Mouse (Mus musculus): ENCODE results near the gene Kif2c. TPM values are rescaled to one million over a fixed set of nuclear protein-coding genes. Genes with fewer than 3 reads are reported as not detected.
A peak's percentile ranks its signal among the peaks of the same experiment; 100 is the strongest.

Kif2c gene
- polyA plus RNA-seq, 1 experiment from 2014 or later: 35.5 TPM

DNA sequence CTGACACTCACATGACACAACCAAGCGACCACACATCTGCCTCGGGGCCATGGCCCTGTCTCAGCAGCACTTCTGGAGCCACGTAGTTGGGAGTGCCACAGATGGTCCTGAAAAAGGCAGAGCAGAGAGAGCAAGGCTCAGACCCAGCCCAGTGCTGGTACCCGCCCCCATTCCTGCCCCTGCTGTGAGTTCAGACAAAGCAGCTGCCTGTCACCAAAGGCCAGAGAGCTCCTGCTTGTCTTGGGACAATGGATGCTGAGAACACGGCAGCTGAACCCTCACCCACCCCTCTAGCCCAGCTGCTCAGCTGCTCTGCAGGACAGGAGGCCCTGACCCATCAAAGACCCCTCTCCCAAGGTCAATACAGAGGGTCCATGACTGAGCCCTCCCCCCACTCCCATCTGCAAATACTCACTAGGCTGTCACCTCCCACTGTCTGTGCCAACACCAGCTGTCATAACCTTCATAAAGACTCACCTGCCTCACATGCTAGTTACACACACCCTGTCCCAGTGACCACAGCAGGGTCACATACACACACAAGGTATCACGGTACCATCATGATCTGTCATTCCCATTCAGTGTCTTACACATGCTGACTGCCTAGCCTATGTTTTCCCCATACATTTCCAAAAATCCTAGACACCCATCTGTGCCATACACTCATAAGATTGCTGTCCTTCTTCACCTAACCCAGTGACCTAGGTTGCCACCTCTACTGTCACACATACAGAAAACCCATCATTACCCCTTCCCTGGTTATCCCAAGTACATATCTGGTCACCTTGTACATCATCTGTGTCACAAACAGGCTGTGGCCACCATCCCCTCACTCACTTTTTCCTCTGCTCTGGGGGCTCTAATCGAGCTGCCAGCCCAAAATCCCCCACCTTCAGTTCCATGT is 50.3 kb downstream of the Kif2c start:
- peak overlapping the region; percentile 74 for H3K9ac ChIP-seq (replicated peaks)
- H3K27me3 ChIP-seq: 0 out of 2 replicates have a peak, but pooled peaks cover 8% of the 10 kb centered on the region
- peak overlapping the region; percentile 66 for H3K4me2 ChIP-seq (replicated peaks)
- no peaks in the 10 kb centered on the region for H3K36me3 ChIP-seq
- WGBS: 4% methylated on average over 7 of the region's 7 CpGs
- ATAC-seq (replicated peaks): peak; percentile 12; the same call in 1 of the 2 replicates
- peak overlapping the region; percentile 77 for H3K4me3 ChIP-seq
- H3K4me1 ChIP-seq: peaks cover 29% of the 10 kb centered on the region
- no peaks in the 10 kb centered on the region for H3K9me3 ChIP-seq
- H3K27ac ChIP-seq (replicated peaks): no peak overlapping the region

DNA sequence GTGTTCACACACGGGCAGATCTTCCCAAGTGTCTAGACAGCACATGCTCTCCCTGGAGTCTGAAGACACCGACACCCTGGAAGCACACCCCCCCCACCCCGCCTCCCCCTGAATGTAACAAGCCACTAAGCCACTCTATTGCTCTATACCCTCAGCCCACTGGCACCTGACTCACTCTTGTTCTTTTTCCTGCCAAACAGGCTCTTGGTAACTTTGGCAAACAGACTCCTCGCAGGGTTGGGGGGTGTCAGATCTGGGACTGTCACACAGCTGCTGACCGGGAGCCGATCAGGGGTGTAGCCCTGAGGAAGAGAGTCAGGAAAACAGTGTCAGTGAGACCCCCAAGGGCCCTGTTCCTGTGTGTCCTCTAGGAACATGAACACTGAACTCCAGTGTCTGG is 51.2 kb downstream of the Kif2c start:
- Histone ChIP-seq H3K4me3 (no peak overlapping the region), H3K36me3 (no peaks in the 10 kb centered on the region), H3K27me3 (0 out of 2 replicates have a peak, but pooled peaks cover 8% of the 10 kb centered on the region), H3K4me1 (peaks cover 29% of the 10 kb centered on the region), H3K27ac (replicated peaks) (no peak overlapping the region), H3K9ac (replicated peaks) (no peak overlapping the region; the same call in 1 of the 2 replicates), H3K4me2 (replicated peaks) (no peak overlapping the region), H3K9me3 (no peaks in the 10 kb centered on the region)
- 47% methylated on average over 6 of the region's 6 CpGs for WGBS
- no peak for ATAC-seq (replicated peaks)

DNA sequence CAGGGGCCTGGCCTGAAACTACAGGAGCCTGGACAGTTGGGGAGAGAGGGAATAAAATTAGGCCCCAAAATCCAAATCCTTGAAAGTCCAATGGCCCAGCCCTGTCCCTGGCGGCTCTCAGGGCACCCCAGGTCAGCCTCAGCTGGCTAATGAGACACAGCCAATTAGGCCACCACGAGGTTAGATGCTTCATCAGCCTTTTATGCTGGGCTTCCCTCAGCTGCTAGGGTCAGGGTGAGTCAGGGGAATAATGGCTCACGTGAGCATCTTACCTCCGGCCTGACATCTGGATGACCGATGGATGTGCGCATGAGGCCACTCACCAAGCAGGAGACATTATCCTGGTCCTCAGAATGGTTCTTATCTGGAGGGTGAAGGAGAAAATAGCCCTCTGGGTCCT is 51.6 kb downstream of the Kif2c start:
- 0 out of 2 replicates have a peak, but pooled peaks cover 8% of the 10 kb centered on the region for H3K27me3 ChIP-seq
- no peak overlapping the region for H3K27ac ChIP-seq (replicated peaks)
- H3K4me3 ChIP-seq: no peak overlapping the region
- no peak overlapping the region for H3K9ac ChIP-seq (replicated peaks)
- no peaks in the 10 kb centered on the region for H3K9me3 ChIP-seq
- H3K36me3 ChIP-seq: no peaks in the 10 kb centered on the region
- peaks cover 33% of the 10 kb centered on the region for H3K4me1 ChIP-seq
- ATAC-seq (replicated peaks): no peak
- no peak overlapping the region for H3K4me2 ChIP-seq (replicated peaks)
- WGBS: 36% methylated on average over 6 of the region's 6 CpGs

DNA sequence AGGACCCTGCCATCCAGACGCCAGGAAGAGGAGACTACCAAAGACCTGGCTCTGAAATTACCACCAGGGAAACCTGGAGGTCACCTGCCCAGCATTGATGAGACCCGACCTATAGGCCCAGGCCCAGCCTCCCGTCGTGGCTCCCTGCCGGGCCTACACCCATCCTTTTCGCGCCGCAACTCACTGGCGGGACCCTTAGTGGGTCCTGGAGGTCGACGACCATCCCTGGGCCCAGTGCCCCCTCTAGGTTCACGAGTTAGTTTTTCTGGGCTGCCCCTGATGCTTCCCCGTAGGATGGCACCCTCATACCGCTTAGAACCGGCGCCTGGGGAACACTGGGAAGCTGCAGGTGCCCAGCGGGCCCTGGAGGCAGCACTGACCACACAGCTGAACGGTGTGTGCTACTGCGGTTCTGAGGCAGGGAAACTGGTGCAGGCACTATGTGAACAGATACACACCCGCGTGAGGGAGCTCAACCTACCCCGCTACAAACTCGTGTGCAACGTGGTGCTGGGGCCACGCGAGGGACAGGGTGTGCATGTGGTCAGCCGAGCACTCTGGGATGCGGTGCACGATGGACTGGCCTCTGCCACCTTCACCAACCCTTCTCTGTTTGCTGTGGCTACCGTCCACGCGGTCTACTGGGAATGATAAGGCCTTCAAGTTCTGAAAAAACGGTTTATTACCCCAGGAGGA is 54.3 kb downstream of the Kif2c start:
- no peak overlapping the region for H3K27ac ChIP-seq (replicated peaks)
- H3K9ac ChIP-seq (replicated peaks): no peak overlapping the region
- H3K36me3 ChIP-seq: no peaks in the 10 kb centered on the region
- H3K9me3 ChIP-seq: no peaks in the 10 kb centered on the region
- H3K4me3 ChIP-seq: no peak overlapping the region
- peaks cover 39% of the 10 kb centered on the region for H3K4me1 ChIP-seq
- H3K27me3 ChIP-seq: 0 out of 2 replicates have a peak, but pooled peaks cover 8% of the 10 kb centered on the region
- ATAC-seq (replicated peaks): no peak
- no peak overlapping the region for H3K4me2 ChIP-seq (replicated peaks)
- WGBS: 90% methylated on average over 33 of the region's 33 CpGs

- Histone ChIP-seq H3K27ac (replicated peaks) (peak within 1 kb of the TSS; percentile 78), H3K9ac (replicated peaks) (peak within 1 kb of the TSS; percentile 14; the same call in 1 of the 2 replicates), H3K27me3 (no peaks in the 10 kb centered on the region), H3K9me3 (no peaks in the 10 kb centered on the region), H3K36me3 (no peaks in the 10 kb centered on the region), H3K4me2 (replicated peaks) (no peak within 1 kb of the TSS), H3K4me1 (peaks cover 27% of the 10 kb centered on the region), H3K4me3 (no peak within 1 kb of the TSS)
- no peak for ATAC-seq (replicated peaks)
- 89% methylated on average over 9 of the region's 9 CpGs for WGBS
Measured at GRCm38 (mm10) chr4:117126675-117127290, 55.7 kb downstream of the Kif2c start, which contains the start of gene Tctex1d4. Gene Tctex1d4 (plus strand): TSS chr4:117126794.

DNA sequence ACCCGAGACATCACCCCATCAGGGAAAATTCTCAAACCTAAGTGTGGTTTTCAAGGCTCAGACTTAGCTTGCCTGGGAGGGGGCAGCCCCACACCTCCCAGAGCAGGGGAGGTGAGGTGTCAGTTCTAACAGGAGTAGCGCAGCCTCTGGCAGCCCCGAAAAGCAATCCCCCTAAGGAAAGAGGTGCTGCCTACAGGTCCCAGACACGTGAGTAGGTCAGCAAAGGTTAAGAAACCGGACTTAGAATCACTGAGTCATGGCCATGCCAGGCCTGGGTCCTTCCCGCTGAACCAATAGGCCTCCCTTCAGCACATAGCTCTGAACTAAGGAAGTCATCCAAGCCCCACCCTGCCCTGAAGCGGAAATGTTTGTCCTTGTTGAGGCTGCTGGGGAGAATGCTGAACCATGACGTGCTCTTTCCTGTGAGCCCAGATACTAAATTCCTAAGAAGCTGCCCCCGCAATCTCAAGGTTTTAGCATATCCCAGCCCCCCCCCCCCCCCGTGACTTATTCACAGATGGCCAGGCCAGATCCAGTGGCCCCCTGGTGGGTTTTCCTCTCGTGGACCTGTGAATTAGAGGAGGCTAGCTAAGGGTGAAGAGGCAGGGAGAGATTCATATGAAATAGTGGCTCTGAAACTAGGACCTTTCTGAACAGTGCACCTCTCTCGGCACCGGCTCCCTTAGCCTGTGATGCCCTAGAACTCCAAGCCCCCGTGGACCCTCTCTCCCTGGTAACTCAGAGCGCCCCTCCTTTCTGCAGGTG is 56.3 kb downstream of the Kif2c start:
- peak; percentile 30; the same call in 1 of the 2 replicates for ATAC-seq (replicated peaks)
- no peaks in the 10 kb centered on the region for H3K9me3 ChIP-seq
- no peaks in the 10 kb centered on the region for H3K36me3 ChIP-seq
- peak overlapping the region; percentile 78 for H3K27ac ChIP-seq (replicated peaks)
- H3K4me3 ChIP-seq: no peak overlapping the region
- no peaks in the 10 kb centered on the region for H3K27me3 ChIP-seq
- WGBS: 53% methylated on average over 15 of the region's 15 CpGs
- H3K4me1 ChIP-seq: peaks cover 25% of the 10 kb centered on the region
- 0 out of 2 replicates have a peak overlapping the region, but pooled peaks have one; percentile 5 for H3K9ac ChIP-seq (replicated peaks)
- H3K4me2 ChIP-seq (replicated peaks): no peak overlapping the region

DNA sequence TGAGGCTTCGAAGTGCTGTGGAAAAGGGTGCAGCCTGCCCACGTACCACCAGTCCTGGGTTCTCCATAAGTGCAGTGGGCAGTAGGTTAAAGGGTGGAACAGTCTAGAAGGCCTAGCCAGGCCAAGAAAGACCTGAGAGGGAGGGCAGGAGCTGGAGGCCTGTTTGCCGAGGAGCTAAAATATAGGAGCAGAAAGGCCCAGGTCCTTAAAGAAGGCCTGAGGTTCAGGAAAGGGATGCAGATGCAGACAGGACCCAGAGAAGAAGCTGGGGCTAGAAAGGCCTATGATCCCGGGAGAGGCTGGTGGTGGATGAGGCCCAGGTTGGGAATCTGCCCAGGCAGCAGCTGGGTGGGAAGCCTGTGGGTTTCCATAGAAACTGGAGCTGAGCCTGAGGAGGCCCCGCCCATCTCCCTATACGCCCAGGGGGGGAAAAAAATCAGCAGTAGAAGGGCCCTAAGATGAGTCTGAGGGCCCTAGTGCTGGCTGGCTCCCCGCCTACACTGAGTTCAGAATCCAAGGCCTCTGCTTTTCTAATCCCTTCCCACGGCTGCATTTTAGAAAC is 57.0 kb downstream of the Kif2c start, which contains the start of gene Btbd19:
Btbd19 (minus strand) TSS at position 378 of the 562 bp plus-strand sequence.
- peak within 1 kb of the TSS; percentile 14; the same call in 1 of the 2 replicates for H3K9ac ChIP-seq (replicated peaks)
- H3K36me3 ChIP-seq: no peaks in the 10 kb centered on the region
- peak; percentile 26 for ATAC-seq (replicated peaks)
- H3K4me3 ChIP-seq: no peak within 1 kb of the TSS
- peak within 1 kb of the TSS; percentile 78 for H3K27ac ChIP-seq (replicated peaks)
- H3K27me3 ChIP-seq: no peaks in the 10 kb centered on the region
- no peak within 1 kb of the TSS for H3K4me2 ChIP-seq (replicated peaks)
- no peaks in the 10 kb centered on the region for H3K9me3 ChIP-seq
- 21% methylated on average over 8 of the region's 8 CpGs for WGBS
- H3K4me1 ChIP-seq: peaks cover 21% of the 10 kb centered on the region

DNA sequence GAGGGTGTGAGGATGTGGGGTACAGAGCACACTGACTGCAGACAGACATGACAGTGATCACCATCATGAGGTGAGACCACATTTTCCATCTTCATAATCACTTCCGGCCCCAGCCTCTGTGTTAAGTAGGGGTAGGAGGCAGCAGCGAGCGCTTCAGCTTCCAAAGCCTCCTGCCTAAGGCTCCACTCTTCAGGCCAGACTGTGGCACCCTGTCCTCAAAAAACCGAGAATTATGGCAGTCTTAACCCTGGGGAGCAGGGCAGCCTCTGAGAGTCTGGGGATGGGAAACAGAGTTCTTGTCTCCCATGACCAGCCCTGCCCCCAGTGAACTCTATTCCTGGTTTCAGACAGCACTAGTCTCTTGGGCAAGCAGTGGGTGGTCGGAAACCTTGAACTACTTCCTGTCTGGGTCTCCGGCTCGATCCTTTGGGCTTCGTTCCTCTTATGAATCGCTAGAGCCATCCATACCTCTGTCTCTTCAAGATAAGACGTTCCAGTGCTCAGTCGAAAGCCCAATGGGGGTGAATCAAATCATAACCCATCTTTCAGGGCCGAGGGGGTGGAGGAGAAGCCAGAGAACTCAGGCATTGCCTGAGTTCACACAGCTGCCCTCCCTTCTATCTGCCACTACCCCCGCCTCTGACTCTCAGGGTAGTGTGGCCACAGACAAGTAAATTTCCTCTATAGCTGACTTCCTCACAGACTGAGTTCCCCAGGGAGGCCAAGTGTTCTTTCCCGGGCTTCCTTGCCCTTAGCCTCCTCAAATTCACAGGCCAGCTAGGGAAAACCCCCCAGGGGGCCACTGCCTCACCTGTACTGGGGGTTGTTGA is 57.7 kb downstream of the Kif2c start:
- H3K4me1 ChIP-seq: peaks cover 24% of the 10 kb centered on the region
- ATAC-seq (replicated peaks): no peak
- H3K4me3 ChIP-seq: no peak overlapping the region
- peak overlapping the region; percentile 14; the same call in 1 of the 2 replicates for H3K9ac ChIP-seq (replicated peaks)
- no peaks in the 10 kb centered on the region for H3K9me3 ChIP-seq
- WGBS: 77% methylated on average over 14 of the region's 14 CpGs
- no peaks in the 10 kb centered on the region for H3K36me3 ChIP-seq
- no peaks in the 10 kb centered on the region for H3K27me3 ChIP-seq
- peak overlapping the region; percentile 78 for H3K27ac ChIP-seq (replicated peaks)
- no peak overlapping the region for H3K4me2 ChIP-seq (replicated peaks)

GRCm38 (mm10) chr4:117124218-117124517 is 58.3 kb downstream of the Kif2c start:
- H3K9me3 ChIP-seq: no peaks in the 10 kb centered on the region
- peaks cover 27% of the 10 kb centered on the region for H3K4me1 ChIP-seq
- H3K36me3 ChIP-seq: no peaks in the 10 kb centered on the region
- H3K27me3 ChIP-seq: no peaks in the 10 kb centered on the region
- no peak overlapping the region for H3K4me2 ChIP-seq (replicated peaks)
- ATAC-seq (replicated peaks): no peak
- H3K4me3 ChIP-seq: no peak overlapping the region
- 86% methylated on average over 3 of the region's 3 CpGs for WGBS
- no peak overlapping the region for H3K27ac ChIP-seq (replicated peaks)
- H3K9ac ChIP-seq (replicated peaks): no peak overlapping the region

- Histone ChIP-seq H3K27me3 (no peaks in the 10 kb centered on the region), H3K9me3 (no peaks in the 10 kb centered on the region), H3K4me3 (no peak overlapping the region), H3K9ac (replicated peaks) (no peak overlapping the region), H3K27ac (replicated peaks) (no peak overlapping the region), H3K4me2 (replicated peaks) (no peak overlapping the region), H3K4me1 (peaks cover 27% of the 10 kb centered on the region), H3K36me3 (no peaks in the 10 kb centered on the region)
- 73% methylated on average over 9 of the region's 9 CpGs for WGBS
- ATAC-seq (replicated peaks): no peak
Measured at GRCm38 (mm10) chr4:117123546-117124217, 58.8 kb downstream of the Kif2c start.
